Mouse (Mus musculus): ENCODE results near the gene Slc51b.

The Slc51b gene

DNA sequence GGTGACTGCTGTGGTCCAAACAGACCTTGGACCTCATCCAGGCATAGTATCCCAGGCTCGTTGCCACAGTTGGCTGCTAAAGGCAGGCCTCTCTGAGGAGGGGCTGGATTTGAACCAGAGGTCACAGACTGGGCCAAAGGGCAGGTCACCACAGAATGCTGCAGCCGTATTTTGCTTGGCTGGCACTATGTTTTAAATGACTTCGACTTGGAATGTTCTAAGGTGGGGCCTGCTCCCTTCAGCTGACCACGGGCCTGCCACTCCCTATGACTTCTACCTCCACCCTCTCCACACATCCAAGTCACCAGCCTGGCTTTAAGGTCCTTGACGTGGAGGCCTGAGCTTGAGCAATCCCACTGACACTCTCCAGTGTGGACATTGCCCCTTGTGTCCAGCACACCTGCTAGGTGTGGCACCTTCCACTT, 13.9 kb downstream of the Slc51b start:
- peak; percentile 85 for DNase-seq (ENCODE audit: low spot score)

DNA sequence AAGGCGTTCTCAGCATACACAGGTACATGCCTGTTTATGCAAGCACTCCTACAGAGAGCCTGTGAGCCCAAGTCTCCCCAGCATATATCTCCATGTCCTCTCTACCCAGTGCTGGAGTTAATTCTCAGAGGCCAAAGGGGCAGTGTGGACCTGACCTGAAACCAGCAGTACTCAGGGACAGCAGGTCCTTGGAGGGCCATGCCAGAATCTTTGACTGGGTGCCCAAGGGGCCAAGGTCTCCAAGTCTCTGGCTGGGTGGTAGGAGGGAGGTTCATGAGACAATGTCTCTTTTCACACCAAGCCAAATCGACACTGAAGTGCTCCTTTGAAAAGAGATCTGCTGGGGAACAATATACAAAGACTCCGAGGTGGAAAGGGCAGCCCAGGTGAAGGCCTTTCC, 14.9 kb downstream of the Slc51b start:
- no peak for DNase-seq (ENCODE audit: low spot score)

DNA sequence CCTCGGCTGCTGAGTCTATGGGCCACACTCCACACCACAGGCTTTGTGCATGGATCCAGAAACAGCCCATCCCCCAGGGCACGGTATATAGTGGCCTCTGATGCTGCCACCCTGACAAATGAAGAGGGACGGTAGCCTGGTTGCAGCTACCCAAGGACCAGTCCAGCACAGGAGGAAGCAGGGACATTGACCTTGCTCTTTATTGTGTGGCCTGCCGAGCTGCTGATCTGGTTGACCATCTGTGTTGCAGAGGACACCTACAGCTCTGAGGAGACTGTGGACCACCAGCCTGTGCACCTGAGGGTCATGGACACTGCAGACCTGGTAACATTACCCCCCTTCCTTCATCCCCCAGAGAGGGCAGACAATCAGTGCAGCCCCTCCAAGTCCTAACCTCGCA, 15.4 kb downstream of the Slc51b start:
- no peak for DNase-seq (ENCODE audit: low spot score)

- peak; percentile 51 for DNase-seq (ENCODE audit: low spot score)
Observed at GRCm38 (mm10) chr9:65405184-65405449, 17.6 kb downstream of the Slc51b start.

DNA sequence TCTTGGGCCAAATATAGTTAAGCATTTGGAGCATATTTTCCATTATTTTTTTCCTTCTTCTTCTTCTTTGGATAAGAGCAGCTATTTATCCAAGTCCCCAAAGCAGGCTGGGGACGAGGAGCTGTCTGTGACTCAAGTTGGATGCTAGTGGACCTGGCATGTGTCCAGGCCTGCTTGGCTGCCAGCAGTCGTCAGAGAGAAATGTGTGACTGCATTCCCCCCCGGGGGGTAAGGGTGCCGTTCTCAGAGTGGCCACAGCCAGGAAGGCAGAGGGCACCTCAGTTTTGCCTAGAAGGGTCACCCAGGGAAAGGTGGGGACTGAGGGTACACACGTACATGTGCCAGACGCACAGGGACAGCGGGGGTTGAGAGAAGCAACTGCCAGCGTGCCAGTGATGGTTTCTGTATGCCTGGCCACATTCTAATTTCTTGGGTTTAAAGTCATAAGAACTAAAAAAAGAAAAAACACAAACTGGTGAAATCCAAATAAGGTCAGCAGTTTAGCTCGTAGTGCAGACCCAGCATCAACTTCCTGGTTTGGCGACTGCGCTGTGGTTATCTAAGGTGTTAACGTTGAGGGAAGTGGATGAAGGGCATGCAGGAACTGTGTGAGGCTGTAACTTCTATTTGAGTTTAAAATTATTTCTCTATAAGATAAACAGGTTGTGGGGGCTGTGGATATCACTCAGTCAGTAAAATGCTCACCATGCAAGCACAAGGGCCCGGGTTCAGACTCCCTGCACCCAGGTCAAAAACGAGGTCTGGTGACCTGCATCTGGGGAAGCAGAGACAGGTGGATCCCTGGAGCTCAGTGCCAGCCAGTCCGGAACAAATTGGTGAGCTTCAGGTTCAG, 18.2 kb downstream of the Slc51b start:
- peak; percentile 84 for DNase-seq (ENCODE audit: low spot score)

DNA sequence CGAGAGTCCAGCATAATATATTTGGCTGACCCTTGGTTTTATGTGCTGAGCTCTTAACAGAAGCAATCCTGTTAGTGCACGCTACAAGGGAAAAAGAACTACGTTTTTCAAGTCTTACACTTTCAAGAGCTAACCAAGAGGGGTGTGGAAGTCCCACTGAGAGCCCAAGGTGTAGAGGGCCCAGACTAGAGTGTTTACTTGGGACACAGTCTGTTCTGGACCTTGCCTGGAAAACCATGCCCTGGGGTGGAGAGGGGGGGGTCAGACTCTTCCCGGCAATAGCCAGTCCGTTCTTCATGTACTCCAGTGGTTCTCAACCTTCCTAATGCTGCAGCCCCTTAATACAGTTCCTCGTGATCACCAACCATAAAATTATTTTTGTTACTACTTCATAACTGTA, 22.8 kb downstream of the Slc51b start:
- DNase-seq (ENCODE audit: low spot score): peak; percentile 84

GRCm38 (mm10) chr9:65398279-65398678, 24.5 kb downstream of the Slc51b start, which contains the start of gene Rasl12:
Rasl12 (plus strand) TSS chr9:65398506.
- DNase-seq (ENCODE audit: low spot score): peak; percentile 78

GRCm38 (mm10) chr9:65394360-65394759, 28.4 kb downstream of the Slc51b start:
- peak; percentile 36 for DNase-seq (ENCODE audit: low spot score)

- no peak for DNase-seq (ENCODE audit: low spot score)
Observed at GRCm38 (mm10) chr9:65393606-65394005, 29.1 kb downstream of the Slc51b start.

DNA sequence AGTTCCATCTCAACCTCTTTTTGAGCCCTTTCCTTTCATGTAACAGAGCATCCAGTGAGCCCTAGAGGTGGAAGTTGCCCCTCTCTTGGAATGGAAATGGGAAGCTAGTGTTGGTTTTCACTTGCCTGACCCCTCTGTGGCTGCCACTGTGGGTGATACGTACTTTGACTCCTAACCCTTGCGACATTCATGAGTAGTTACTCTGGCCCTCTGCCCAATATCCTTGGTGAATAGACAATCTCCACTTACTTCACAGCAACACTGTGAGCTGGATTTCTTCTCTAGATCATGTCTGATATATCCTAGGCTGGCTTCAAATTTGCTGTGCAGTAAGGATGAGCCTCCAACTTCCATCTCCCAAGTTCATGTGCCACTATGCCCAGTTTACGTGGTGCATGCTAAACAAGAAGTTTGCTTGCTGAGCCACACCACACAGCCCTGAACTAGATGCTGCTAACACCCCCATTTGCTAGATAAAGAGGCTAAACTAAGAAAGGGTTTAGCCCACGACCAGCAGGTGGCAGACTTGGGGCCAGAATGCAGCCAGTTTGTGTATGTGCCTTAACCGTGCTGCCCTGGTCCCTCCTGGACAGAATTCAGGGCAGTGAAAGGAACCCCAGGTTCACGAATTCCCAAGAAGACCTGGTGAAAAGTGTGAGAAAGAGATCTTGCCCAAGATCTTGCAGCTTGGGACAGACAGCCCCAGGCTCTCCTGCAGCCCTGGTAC, 30.0 kb downstream of the Slc51b start:
- DNase-seq (ENCODE audit: low spot score): peak; percentile 64

DNA sequence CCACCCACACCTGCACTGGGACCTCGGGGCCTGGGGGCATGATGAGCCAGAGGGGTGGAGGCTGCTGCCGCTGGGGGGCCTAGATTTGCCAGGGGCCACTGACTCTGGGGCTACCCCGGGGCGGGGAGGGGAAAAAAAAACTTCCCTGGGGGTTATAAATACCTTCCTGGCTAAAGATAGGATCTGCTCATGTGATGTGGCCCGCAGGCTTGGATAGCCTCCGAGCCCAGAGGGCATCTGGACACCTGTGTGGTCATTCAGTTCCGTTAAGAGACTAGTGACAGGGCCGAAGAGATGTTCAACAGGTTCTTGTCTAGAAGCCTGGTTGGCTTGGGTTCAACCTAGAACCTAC, 31.2 kb downstream of the Slc51b start, which contains the start of gene Kbtbd13:
Gene Kbtbd13 (minus strand): TSS at position 40 of the 352 bp plus-strand sequence.
- no peak for DNase-seq (ENCODE audit: low spot score)

DNA sequence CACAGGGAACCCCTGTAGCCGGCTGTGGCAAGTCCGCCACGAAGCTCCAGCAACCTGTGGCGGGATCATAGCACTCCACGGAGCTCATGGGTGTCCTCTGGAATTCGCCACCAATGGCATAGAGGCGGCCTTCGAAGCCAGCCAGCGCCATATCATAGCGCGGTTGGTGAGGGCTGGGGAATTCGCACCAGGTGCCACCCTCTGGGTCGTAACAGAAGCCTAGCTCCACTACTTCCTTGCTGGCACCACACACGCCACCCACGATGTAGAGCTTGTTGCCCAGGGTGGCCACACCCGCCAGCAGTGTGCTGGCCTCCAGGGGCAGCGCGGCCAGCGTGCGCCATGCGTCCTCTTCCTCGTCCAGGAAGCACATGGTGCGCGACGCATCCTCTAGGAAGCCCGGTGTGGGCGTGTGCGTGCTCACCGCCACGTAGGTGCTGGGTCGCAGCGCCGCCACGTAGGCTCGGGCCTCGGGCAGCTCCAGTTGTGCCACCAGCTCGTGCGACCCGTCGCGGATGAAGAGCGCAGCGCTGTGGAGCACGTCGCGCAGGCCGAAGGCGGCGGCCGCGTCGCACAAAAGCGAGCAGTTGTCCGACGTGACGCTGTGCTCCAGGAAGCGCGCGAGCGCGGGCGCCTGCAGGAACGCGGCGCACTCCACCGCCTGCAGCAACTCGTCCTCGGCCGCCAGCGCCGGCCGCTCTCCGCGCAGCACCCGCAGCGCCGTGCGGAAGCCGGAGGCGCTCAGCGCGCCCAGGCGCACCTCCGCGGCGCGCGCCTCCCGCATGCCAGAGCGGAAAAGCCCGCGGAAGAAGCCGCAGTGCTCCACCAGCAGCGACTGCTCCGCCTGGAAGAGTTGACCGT, 31.8 kb downstream of the Slc51b start:
- DNase-seq (ENCODE audit: low spot score): no peak

GRCm38 (mm10) chr9:65386373-65387140, 36.2 kb downstream of the Slc51b start:
- peak; percentile 71 for DNase-seq (ENCODE audit: low spot score)

- DNase-seq (ENCODE audit: low spot score): peak; percentile 44
Observed at GRCm38 (mm10) chr9:65384276-65384675, 38.5 kb downstream of the Slc51b start.

DNA sequence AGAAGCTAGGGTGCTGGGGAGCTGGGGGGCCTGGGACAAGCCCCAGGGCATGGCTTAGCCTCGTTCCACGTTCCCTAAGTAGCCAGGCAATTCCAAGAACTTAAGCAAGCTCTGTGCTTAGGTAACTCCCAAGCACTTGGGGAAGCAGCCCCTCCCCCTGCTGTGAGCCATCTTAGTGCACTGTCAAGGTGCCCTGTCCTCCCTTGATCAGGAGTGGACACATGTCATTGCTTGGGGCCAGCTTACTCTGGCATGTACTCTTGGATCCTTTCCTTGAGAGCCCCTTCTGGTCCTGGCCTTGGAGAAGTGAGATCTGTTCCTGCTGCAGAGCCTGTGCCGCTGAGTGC, 40.0 kb downstream of the Slc51b start:
- DNase-seq (ENCODE audit: low spot score): no peak

GRCm38 (mm10) chr9:65382031-65382750, 40.6 kb downstream of the Slc51b start:
- no peak for DNase-seq (ENCODE audit: low spot score)

GRCm38 (mm10) chr9:65381017-65381590, 41.7 kb downstream of the Slc51b start:
- peak; percentile 30 for DNase-seq (ENCODE audit: low spot score)

GRCm38 (mm10) chr9:65375163-65375934, 47.4 kb downstream of the Slc51b start:
- no peak for DNase-seq (ENCODE audit: low spot score)

GRCm38 (mm10) chr9:65374468-65375162, 48.1 kb downstream of the Slc51b start:
- DNase-seq (ENCODE audit: low spot score): no peak

Measured in lung, postnatal 25 days (tissue).